Mouse (Mus musculus) spleen, embryonic (tissue): ENCODE measurements around the gene Samd5.

Experiments used
- CTCF ChIA-PET: fragments of 350-600 bp; sonication (Branson Sonifier 250); formaldehyde crosslinking; loops from one replicate; lab custom pipeline; 2022; lab: Charles Lee

Samd5 gene

GRCm38 (mm10) chr10:9575605-9576004 is 99.4 kb downstream of the Samd5 start:
- CTCF ChIA-PET, result no interaction called here

GRCm38 (mm10) chr10:9574135-9574534 is 100.9 kb downstream of the Samd5 start:
- CTCF ChIA-PET, result no interaction called here
